Mouse (Mus musculus) midbrain, embryonic 11.5 days (tissue): ENCODE data around the gene Pof1b. TPM values are rescaled to one million over a fixed set of nuclear protein-coding genes. Genes with fewer than 3 reads are reported as not detected.

Experiments used
- polyA plus RNA-seq: library from polyadenylated mRNA; unstranded; fragments of >200 nt; fragmentation: Nextera tagmentation; extraction: Ambion mirVana; gene quantifications from 2 replicates; pipeline ENCODE4 v1.2.1, GENCODE M21; 2014

Gene Pof1b
- polyA plus RNA-seq, 1 experiment from 2014 or later = 0.04 TPM

Other genes starting within 250 kb of the Pof1b start
- gene 2010106E10Rik, start 203.4 kb downstream of the Pof1b start, polyA plus RNA-seq = not detected in 2 replicates
- 24.3 and 25.1 TPM in 2 replicates for gene Zfp711, start 98.1 kb downstream of the Pof1b start, polyA plus RNA-seq